Mouse (Mus musculus): ENCODE data around the gene Manf.

DNA sequence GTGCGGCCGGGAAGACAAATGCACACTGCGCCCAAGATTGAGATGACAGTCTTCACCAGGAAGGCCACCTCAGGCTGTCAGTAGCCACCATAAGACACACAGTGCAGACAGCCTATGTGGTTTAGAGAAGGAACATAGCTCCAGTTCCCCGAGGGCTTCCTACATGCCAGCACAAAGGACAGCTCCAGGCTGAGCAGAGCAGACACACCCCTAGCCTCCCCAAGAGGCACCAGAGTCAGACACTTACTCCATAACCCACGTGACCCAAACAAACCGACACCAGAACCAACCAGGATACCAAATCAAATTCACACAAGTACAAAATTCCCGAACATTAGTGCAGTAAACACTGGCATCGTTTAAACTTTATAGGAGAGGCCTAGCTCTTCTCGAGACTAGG lies 2.5 kb downstream of the Manf start:
- no peak for TF ChIP-seq CTCF (IDR thresholded peaks at IDR 0.05; ENCODE audit: low read depth)
- TF ChIP-seq EP300 (IDR thresholded peaks at IDR 0.05; ENCODE audit: low read depth) = no peak
